Mouse (Mus musculus) liver, embryonic 14.5 days (tissue): ENCODE results near the gene Met. TPM values are rescaled to one million over a fixed set of nuclear protein-coding genes. Genes with fewer than 3 reads are reported as not detected.

Experiments
- ATAC-seq: fragments of 200-750 bp; cut with Nextera tagmentation; 2 replicates; pipeline ENCODE4 v1.8.0; 2017; ENCODE audit warnings: moderate number of reproducible peaks, mild to moderate bottlenecking, moderate library complexity; ENCODE audit not compliant: insufficient read depth
- DNase-seq, 3 experiments: peaks; one replicate each; pipeline ENCODE4 v3.0.0-alpha.2; 2012 to 2013; ENCODE audit warnings: low read depth in 3 of 3, low spot score in 3 of 3
- H3K27ac ChIP-seq: fragments of 300-500 bp; sonication (generic); 2 replicates; pipeline ENCODE4 v1.5.1; 2014; ENCODE audit warnings: moderate library complexity, mild to moderate bottlenecking, control low read depth, inconsistent platforms
- H3K27me3 ChIP-seq: fragments of 300-500 bp; sonication (generic); 2 replicates; pipeline ENCODE4 v1.6.1; 2014; ENCODE audit warnings: mild to moderate bottlenecking, low read length, moderate library complexity; ENCODE audit not compliant: control insufficient read depth, insufficient read depth
- H3K36me3 ChIP-seq: fragments of 300-500 bp; sonication (generic); replicated peaks from 2 replicates; pipeline ENCODE4 v1.6.1; 2014; ENCODE audit warnings: low read depth; ENCODE audit not compliant: control insufficient read depth, insufficient read depth
- H3K4me1 ChIP-seq, 2 experiments: fragments of 200-500 bp in 1 of 2; fragments of 300-500 bp in 1 of 2; sonication (generic) in 1 of 2; replicated peaks; 2 replicates each; pipeline ENCODE4 v1.6.1; 2012 to 2014; ENCODE audit warnings: antibody characterized with exemption in 1 of 2, inconsistent platforms in 1 of 2, low read length in 1 of 2; ENCODE audit not compliant: control insufficient read depth in 2 of 2, insufficient read depth in 2 of 2
- H3K4me2 ChIP-seq: fragments of 300-500 bp; sonication (generic); 2 replicates; pipeline ENCODE4 v1.6.1; 2014; ENCODE audit warnings: low read depth, mild to moderate bottlenecking, control low read depth, moderate library complexity
- H3K4me3 ChIP-seq, 2 experiments: fragments of 200-500 bp in 1 of 2; fragments of 300-500 bp in 1 of 2; sonication (generic) in 1 of 2; 2 replicates each; pipeline ENCODE4 v1.5.1; 2012 to 2014; ENCODE audit warnings: low read depth in 2 of 2, low read length in 2 of 2, mild to moderate bottlenecking in 2 of 2, control low read depth in 1 of 2, inconsistent platforms in 1 of 2, moderate library complexity in 1 of 2; ENCODE audit not compliant: insufficient read depth in 1 of 2
- H3K9ac ChIP-seq: fragments of 300-500 bp; sonication (generic); replicated peaks from 2 replicates; pipeline ENCODE4 v1.6.1; 2014; ENCODE audit warnings: mild to moderate bottlenecking, control low read depth, moderate library complexity
- H3K9me3 ChIP-seq: fragments of 300-500 bp; sonication (generic); 2 replicates; pipeline ENCODE4 v1.6.1; 2016; ENCODE audit warnings: low read length, mixed read lengths; ENCODE audit not compliant: control insufficient read depth
- CTCF ChIP-seq: IDR thresholded peaks from 2 replicates; pipeline ENCODE4 v1.5.1; 2016; ENCODE audit warnings: antibody characterized with exemption, low read depth, control low read depth
- EP300 ChIP-seq: IDR thresholded peaks from 2 replicates; pipeline ENCODE4 v1.6.1; 2016; ENCODE audit warnings: antibody characterized with exemption, low read depth
- WGBS: fragments of 180-500 bp; shearing (Covaris S2); extraction: QIAGEN DNeasy Blood & Tissue Kit; methylation state at CpG from one replicate; pipeline ENCODE4 v1.1.7; 2014; ENCODE audit not compliant: insufficient replicate concordance; 5-methylcytosine and 5-hydroxymethylcytosine counted together
- polyA plus RNA-seq, 2 experiments: library from polyadenylated mRNA; depleted of rRNA in 1 of 2; stranded (reverse) in 1 of 2; unstranded in 1 of 2; fragments of >200 nt; fragmentation: Nextera tagmentation in 1 of 2; extraction: Ambion mirVana in 1 of 2; gene quantifications; 2 replicates each; pipeline versions ENCODE4 v1.2.1 to v1.2.3; 2012 to 2014

Met gene
- polyA plus RNA-seq, 2 experiments: 3.1 to 5.5 TPM

DNA sequence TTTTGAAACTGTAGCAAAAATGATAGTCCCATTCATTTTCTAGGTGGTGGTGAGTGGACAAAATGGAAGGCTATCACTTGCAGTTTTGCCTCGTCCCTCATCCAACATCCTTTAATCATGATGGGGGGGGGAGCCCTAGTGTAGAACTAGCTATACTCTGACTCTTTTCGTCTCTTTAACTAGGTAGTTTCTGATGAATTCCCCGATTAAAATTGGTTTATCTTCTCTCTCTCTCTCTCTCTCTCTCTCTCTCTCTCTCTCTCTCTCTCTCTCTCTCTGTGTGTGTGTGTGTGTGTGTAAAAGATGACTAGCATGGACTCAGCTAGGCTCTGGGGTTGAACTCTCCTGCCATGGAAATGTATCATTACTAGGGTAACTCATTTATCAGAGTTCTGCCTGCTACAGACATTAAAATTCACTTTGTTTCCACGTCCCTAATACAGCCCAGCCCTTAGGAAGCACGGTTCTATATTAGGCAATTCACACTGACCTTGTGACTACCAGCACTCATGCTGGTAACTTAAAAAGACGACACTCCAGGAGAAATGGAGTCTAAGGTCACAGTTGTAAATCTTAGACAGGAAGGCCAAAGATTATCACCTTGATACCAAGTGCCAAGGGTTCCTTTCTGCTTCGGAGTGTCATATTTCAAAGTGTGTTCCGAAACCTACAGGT, 126.5 kb downstream of the Met start:
- WGBS: 38% methylated on average over 8 of the region's 8 CpGs
- Histone ChIP-seq H3K9ac (no peak overlapping the region), H3K4me1 (peaks cover 0 to 5% of the 10 kb centered on the region in 2 experiments; a peak in 2 of 4 replicates), H3K4me2 (no peak overlapping the region), H3K36me3 (no peaks in the 10 kb centered on the region), H3K4me3 (no peak overlapping the region), H3K9me3 (no peaks in the 10 kb centered on the region), H3K27me3 (no peaks in the 10 kb centered on the region), H3K27ac (no peak overlapping the region)
- ATAC-seq (peak; percentile 43; the same call in 1 of the 2 replicates), DNase-seq (no peak)
- TF ChIP-seq EP300 (no peak), CTCF (no peak)

- TF ChIP-seq EP300 (no peak), CTCF (no peak)
- Histone ChIP-seq H3K27ac (no peak overlapping the region), H3K4me2 (no peak overlapping the region), H3K36me3 (no peaks in the 10 kb centered on the region), H3K9me3 (no peaks in the 10 kb centered on the region), H3K4me3 (no peak overlapping the region), H3K27me3 (no peaks in the 10 kb centered on the region), H3K9ac (no peak overlapping the region), H3K4me1 (peaks cover 0 to 4% of the 10 kb centered on the region in 2 experiments; a peak in 2 of 4 replicates)
- 66% methylated on average over 2 of the region's 2 CpGs for WGBS
- no peak for DNase-seq
- ATAC-seq: no peak
These were observed 130.4 kb downstream of the Met start for GRCm38 (mm10) chr6:17593971-17594370.

- no peak overlapping the region for H3K27ac ChIP-seq
- DNase-seq (no peak), ATAC-seq (no peak)
- no peaks in the 10 kb centered on the region for H3K27me3 ChIP-seq
- H3K4me2 ChIP-seq: no peak overlapping the region
- 58% methylated on average over 11 of the region's 11 CpGs for WGBS
- no peaks in the 10 kb centered on the region for H3K36me3 ChIP-seq
- H3K9ac ChIP-seq: no peak overlapping the region
- H3K4me3 ChIP-seq: no peak overlapping the region
- H3K9me3 ChIP-seq: no peaks in the 10 kb centered on the region
- no peaks in the 10 kb centered on the region for H3K4me1 ChIP-seq
- TF ChIP-seq CTCF (no peak), EP300 (no peak)
These were observed 132.3 kb downstream of the Met start for GRCm38 (mm10) chr6:17595712-17596462.

DNA sequence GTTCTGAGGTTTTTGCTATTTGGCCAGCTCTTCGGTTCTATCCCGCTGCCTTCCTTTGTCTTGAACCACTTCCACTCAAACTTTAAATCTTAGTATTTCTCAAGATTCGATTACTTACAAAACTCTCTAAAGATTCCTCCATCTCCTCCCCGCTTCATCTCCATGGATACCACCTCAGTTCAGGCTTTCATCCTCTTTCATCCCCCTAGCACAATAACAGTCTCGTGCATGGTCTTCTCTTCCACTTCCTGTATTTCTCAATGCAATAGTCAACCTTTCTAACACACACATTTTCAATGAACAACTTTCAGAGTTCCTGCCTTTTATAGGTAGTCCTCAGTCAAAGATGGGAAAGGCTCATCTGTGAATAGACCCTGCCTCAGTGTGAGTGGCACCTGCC, 135.8 kb downstream of the Met start:
- ATAC-seq (no peak), DNase-seq (no peak)
- Histone ChIP-seq H3K4me3 (no peak overlapping the region), H3K27me3 (no peaks in the 10 kb centered on the region), H3K9ac (no peak overlapping the region), H3K27ac (no peak overlapping the region), H3K4me2 (no peak overlapping the region), H3K36me3 (no peaks in the 10 kb centered on the region), H3K9me3 (no peaks in the 10 kb centered on the region), H3K4me1 (no peaks in the 10 kb centered on the region)
- 67% methylated on average over 5 of the region's 5 CpGs for WGBS
- TF ChIP-seq EP300 (no peak), CTCF (no peak)

- WGBS: 21% methylated on average over 2 of the region's 2 CpGs
These were observed 137.9 kb downstream of the Met start for GRCm38 (mm10) chr6:17601526-17601925.

More at GRCm38 (mm10) chr6:17601526-17601925, 137.9 kb downstream of the Met start:
- ATAC-seq (no peak), DNase-seq (no peak)
- Histone ChIP-seq H3K4me3 (no peak overlapping the region), H3K27ac (no peak overlapping the region), H3K4me1 (no peaks in the 10 kb centered on the region), H3K9ac (no peak overlapping the region), H3K9me3 (no peaks in the 10 kb centered on the region), H3K4me2 (no peak overlapping the region), H3K36me3 (no peaks in the 10 kb centered on the region), H3K27me3 (no peaks in the 10 kb centered on the region)
- TF ChIP-seq EP300: no peak
- no peak for TF ChIP-seq CTCF
